Mouse (Mus musculus) layer of hippocampus, adult 11-12 months (tissue): ENCODE data around the gene Ganc.

Experiments used
- DNase-seq: peaks from one replicate; pipeline ENCODE4 v3.0.0; 2022; ENCODE audit warnings: low spot score

Ganc gene

GRCm38 (mm10) chr2:120403653-120403985 is at the start of gene Ganc:
Ganc (plus strand) TSS chr2:120403896.
- DNase-seq = no peak

GRCm38 (mm10) chr2:120360425-120360824 is 43.3 kb upstream of the Ganc start:
- DNase-seq = no peak

GRCm38 (mm10) chr2:120366501-120366900 is 37.2 kb upstream of the Ganc start:
- DNase-seq = no peak

GRCm38 (mm10) chr2:120367416-120368207 is 36.1 kb upstream of the Ganc start:
- DNase-seq = no peak

- no peak for DNase-seq
Measured at GRCm38 (mm10) chr2:120373858-120374257, 29.8 kb upstream of the Ganc start.

- no peak for DNase-seq
Measured at GRCm38 (mm10) chr2:120386264-120386663, 17.4 kb upstream of the Ganc start.

GRCm38 (mm10) chr2:120387291-120387690 is 16.4 kb upstream of the Ganc start:
- DNase-seq = no peak

GRCm38 (mm10) chr2:120389376-120389775 is 14.3 kb upstream of the Ganc start:
- DNase-seq = no peak

GRCm38 (mm10) chr2:120390934-120391333 is 12.8 kb upstream of the Ganc start:
- DNase-seq = no peak

- no peak for DNase-seq
Measured at GRCm38 (mm10) chr2:120392406-120392805, 11.3 kb upstream of the Ganc start.

GRCm38 (mm10) chr2:120397951-120398350 is 5.7 kb upstream of the Ganc start:
- DNase-seq = no peak

GRCm38 (mm10) chr2:120402813-120403212 is 883 bp upstream of the Ganc start:
- no peak for DNase-seq

- peak; percentile 96 for DNase-seq
Measured at GRCm38 (mm10) chr2:120403986-120404822, 508 bp downstream of the Ganc start, which contains the start of gene Tmem87a. Tmem87a (minus strand) TSS chr2:120404113.

GRCm38 (mm10) chr2:120404823-120405765 is 1.4 kb downstream of the Ganc start:
- DNase-seq = no peak

- no peak for DNase-seq
Measured at GRCm38 (mm10) chr2:120411096-120411628, 7.5 kb downstream of the Ganc start.

- no peak for DNase-seq
Measured at GRCm38 (mm10) chr2:120414113-120414512, 10.4 kb downstream of the Ganc start.

- DNase-seq = peak; percentile 34
Measured at GRCm38 (mm10) chr2:120414738-120415414, 11.2 kb downstream of the Ganc start.

- no peak for DNase-seq
Measured at GRCm38 (mm10) chr2:120424386-120424785, 20.7 kb downstream of the Ganc start.

- DNase-seq = no peak
Measured at GRCm38 (mm10) chr2:120444486-120444885, 40.8 kb downstream of the Ganc start.

GRCm38 (mm10) chr2:120446373-120446772 is 42.7 kb downstream of the Ganc start:
- DNase-seq = no peak

GRCm38 (mm10) chr2:120447306-120447705 is 43.6 kb downstream of the Ganc start:
- no peak for DNase-seq
